Mouse (Mus musculus) c-Kit-positive CD71-positive TER-119-positive erythroid progenitor cells, embryonic 14.5 days (primary cell): Measurements from ENCODE around the gene Etv6.

Source experiments
- DNase-seq: peaks from one replicate; pipeline ENCODE4 v3.0.0-alpha.2; 2013; ENCODE audit warnings: low spot score

Etv6 gene

DNA sequence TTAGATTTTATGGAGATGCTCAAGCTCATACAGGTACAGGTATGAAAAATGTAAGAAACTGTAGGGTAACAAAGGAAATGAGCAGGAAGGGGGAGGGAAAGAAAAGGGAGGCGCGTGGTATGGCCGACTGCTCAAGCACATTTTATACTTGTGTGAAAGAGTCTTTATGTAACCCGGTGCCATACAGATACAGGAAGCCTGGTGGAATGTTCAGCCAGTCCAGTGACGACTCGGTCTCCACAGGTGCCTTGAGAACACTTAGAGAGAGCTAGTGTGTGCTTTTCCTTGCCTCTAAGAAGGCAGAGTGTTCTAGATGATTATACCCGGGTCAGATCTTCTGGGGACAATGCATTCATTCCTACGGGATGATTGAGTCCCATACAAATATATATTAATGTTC lies 215.9 kb downstream of the Etv6 start:
- no peak for DNase-seq

DNA sequence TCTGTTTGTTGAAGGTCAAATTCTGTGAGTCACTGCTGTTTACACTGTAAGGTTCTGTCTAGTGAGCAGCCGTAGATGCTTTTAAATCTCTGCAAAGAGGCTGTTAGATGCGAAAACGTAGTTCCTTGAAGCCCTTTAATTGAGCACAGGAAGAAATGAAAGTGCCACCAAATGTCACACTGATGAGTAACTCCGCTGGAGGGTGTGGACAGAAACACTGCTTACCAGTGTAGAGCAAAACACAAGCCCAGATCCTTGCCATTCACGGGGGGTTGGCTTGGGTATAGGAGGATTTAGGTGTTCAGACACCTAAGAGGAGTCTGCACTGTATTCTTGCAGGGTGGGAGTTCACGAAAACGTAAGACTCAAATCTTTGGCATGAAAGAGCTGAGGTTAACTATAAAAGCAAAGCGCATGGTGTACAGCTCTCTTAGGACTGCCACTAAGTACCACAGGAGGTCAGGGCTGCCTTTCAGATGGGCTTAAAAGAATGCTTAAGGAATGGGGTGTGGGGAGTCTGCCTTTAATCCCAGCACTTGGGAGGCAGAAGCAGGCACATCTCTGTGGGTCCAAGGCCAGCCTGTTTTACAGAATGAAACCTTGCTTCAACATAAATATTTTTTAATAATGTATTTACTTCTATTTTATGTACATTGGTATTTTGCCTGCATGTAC lies 216.7 kb downstream of the Etv6 start:
- DNase-seq, result no peak

DNA sequence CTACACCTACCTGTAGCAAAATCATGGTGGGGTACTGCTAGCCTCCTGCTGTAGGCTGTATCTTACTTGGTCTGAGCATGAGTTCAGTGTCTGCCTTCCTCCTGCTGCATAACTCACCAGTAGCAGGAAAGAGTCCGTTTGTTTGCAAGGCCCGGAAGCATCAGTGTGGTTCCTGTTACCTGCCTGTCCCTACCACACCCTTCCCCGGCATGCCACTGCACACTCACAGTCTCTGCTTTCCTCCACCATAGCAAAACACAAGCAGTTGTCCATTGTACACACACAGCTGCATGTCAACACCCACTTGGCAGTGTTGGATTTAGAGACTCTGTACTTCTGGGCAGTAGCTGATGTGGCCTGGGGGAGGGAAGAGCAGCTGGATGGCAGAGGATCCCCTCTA lies 220.9 kb downstream of the Etv6 start:
- no peak for DNase-seq

DNA sequence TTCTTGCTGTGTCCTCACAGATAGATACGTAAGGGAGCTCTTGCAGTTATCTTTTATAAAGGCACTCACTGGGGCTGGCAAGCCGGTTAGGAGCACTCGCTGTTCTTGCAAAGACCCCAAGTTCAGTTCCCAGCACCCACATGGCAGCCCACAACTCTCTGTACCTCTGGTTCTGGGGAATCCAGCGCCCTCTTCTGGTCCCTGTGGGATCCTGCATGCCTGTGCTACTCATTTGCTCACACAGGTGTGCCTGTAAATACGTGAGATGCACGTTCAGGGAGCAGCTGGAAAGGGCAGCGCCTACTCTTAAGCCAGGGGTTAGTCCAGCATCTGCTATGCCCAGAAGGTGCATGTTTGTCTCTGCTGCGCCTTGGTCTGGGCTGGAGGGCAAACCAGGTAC lies 224.4 kb downstream of the Etv6 start:
- no peak for DNase-seq

DNA sequence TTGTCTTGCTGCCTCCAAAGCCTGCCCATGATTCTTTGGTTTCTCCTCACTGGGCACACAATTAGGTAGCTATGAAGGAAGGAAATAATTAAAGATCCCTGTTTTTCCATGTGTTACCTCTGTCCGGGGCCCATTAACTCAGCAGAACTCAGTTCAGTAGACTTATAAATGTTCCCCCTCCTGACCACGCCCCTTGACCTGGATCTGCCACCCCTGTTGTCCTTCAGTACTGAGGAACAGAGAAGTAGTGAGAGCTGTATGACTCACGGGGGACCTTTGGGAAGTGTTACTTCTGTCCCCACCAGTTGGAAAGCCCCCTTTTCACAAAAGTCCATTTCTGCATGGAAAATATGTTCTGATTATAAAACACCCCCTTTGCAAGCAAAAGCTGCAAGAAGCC lies 226.4 kb downstream of the Etv6 start:
- no peak for DNase-seq

DNA sequence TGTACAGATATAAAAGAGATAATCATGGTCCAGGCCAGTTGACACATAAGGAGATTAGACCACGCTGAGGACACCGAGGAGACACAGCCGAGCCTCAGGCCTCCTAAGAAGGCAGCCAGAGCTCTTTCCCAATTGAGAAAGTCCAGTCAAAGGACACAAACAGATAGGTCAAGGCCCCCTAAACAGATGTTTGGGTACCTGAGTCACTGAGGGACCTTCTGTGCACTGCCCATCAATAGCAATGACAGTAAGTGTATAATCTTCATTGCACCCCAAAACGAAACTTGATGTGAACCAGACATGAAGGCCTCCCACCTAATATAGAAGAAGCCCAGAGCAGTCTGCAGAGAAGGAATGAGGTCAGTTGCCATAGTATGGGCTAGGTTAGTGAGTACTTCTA lies 226.9 kb downstream of the Etv6 start:
- DNase-seq, result no peak

DNA sequence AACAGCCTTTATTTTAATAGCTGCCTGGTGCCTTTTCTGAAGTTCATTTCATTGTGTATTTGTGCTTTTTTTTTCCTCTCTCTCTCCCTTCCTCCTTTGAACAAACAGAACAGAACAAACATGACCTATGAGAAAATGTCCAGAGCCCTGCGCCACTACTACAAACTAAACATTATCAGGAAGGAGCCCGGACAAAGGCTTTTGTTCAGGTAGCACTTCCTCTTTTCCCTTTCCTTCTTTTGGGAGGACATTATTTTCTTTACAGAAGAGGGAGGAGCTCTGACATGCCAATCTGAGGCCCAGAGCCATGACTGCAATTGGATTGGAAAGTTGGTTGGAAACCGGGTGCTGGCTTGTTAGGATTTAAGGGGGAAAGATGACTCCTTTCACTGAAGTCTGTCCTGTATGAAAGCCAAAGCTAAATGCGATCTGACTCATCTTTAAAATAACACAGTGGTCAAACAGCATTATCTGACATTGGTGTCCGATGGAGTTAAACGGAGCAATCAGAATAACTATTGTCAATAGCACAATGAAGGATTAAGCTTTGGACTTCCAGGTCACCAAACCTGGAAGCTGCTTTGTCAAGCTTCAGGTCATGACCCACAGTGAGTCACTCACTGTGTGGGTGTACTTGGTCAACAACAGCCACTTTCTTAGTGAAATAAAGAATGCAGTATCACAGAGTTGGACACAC lies 227.6 kb downstream of the Etv6 start:
- no peak for DNase-seq

DNA sequence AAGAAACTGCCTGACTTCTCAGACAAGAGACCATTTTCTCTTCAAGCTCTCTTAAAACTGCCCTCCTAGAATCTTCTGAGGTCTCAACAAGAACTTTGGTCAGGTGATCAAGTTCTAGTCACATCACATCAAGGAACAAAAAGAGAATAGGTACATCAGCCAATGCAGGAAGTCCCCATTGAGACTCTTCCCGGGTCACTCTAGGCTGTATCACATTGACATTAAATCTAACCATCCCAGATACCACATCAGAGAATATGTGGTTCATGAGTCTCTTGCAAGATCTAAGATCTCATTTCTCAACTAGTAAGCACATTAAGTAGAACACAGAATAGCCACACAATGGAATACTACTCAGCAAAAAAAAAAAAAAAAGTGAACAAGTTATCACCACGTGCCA lies 238.4 kb downstream of the Etv6 start:
- no peak for DNase-seq

DNA sequence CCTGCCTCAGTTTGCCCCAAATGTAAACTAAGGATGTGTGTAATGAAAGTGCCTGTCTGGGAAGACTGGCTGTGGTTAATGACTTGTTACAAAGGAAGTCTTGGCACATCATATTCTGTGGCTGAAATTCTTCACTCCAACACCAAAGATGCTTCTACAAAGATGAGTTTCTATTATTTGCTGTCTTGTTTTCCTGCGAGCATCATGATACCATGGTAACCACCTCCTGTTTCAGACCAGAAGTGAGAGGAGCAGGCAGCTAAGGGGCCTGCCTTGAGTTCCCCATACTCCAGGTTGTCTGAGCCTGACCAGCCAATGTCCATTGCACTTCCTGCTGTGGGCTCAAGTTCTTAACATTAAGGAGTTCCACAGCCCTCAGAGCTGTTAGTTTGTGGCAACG lies 241.5 kb downstream of the Etv6 start:
- no peak for DNase-seq

DNA sequence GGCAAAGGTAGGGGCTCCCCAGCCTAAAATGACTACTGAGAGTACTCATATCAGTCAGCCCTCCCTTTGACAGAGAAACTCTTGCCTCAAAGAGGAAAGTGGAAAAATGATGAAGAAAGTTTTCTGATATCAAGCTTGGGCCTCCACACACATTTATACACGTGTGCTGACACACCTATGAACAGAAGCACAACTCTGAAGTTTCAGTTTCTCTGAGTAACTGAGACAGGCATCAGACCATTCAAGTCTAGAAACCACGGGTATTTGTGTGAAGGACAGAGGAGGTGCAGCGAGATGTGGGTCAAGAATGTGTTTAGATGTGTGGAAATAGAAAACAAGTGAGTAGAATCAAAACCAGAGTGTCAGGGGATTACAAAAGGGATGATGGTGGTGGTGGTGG lies 246.6 kb downstream of the Etv6 start:
- DNase-seq, result no peak

DNA sequence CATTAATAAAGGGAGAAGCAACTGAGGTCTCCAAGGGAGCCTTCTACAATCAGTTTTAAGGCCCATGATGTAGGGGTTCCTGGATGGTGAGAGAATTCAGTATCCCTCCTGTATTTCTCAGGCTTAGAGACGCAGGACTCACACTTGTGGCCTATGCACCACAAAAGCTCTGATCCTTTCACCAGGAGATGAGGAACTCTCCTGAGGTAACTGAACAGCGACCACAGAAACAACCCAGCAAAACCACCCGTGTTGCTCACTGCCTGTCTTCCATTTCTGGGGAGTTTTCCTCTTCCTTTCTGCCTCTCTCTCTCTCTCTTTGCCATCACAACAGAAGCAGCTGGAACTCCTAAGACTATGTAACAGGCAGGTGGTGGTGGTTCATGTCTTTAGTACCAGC lies 256.3 kb downstream of the Etv6 start:
- no peak for DNase-seq

DNA sequence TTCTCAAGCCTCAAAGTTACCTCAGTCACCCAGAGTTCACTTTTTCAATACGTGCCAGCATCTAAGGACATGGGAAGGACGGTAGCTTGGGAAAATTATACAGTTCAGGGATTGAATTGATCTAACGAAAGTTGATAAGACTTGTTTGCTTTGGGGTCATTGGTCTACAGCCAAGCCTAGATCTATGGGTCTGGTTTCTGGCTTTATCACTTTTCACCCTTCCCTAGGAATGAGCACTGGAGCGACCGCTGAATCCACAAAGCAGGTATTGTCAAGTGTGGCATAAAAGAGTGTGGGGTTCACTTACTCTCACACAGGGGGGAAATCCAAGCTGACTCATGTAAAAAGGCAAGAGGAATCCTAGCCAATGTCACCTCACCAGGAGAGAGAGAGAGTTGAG lies 256.9 kb downstream of the Etv6 start:
- DNase-seq, result no peak

DNA sequence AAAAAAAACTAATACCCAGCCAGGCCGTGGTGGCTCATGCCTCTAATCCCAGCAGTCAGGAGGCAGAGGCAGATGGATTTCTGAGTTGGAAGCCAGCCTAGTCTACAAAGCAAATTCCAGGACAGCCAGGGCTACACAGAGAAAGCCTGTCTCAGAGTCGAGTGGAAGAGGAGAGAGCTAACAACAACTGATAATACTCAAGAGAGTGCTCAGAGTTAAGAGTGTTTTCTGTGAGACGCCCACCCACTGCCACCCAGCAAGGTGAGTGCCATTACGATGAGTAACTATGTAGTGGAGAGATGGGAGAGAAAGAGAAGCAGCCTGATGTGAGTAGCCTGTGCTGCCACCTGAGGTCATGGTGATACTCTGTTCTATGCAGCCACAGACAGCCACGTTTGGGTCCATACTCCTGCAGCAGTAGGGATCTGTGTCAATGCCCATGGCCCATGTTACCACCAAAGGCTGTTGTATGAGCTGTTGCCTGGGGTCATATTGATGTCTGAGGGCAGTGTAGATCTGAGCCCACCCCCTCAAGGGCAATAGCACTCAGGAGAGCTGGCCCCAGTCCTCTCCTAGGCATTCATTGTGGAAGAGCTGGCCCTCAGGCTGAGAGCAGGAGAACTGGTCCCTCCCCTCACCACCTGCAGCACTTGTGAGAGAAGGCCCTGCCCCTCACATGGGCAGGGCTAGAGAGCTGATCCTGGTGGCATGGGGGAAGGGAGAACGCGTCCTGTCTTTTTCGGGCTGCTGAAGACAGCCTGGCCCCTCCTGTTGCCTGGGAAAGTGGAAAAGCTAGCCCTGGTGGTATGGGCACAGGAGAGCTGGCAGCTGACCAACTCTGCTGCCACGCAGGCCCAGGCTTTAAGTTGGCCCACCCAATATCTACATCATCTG lies 258.4 kb downstream of the Etv6 start:
- DNase-seq, result no peak

DNA sequence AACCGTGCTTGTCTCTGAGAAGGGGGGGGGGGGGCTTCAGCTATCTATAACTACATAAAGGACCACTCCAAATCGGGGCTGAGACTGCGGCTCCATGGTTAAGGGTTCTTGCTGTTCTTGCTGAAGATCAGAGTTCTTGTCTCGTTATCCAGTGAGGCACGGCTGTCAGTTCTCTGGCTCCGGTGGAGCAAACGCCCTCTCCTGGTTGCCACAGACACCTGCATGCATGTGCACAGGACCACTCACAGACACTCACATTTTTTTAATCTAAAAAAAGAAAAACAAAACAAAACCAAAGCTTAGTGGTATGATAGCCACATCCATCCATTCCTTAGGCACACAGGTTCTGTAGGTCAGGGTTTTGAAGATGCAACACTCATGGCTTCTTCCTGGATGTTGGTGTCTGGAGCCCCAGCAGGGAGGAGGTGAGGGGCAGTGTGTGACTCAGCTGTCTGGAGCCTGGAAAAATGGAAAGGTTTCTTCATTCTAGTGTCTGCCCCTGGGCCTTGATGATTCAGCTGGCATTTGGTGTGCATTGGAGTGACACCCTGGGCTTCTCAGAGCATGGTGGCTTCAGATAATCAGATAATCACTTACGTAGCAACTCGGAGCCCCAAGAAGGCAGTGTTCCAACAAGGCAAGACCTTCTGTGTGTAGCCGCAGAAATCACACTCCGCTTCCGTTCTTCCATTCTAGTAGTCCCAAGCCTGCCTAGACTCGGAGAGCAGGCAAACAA lies 262.6 kb downstream of the Etv6 start:
- no peak for DNase-seq

DNA sequence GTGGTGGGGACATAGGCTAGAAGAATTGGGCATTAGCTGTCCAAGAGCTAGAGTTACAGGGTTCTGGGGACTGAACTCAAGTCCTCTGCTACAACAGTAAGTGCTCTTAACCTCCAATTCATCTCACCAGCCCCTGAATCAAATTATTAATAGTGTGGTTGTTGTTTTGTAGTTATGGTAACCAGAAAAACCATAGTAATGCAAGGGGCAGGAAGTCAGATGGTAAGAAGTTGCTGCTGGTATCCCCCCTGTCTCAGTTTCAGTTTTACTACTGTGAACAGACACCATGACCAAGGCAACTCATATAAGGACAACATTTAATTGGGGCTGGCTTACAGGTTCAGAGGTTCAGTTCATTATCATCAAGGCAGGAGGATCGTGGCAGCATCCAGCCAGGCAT lies 266.5 kb downstream of the Etv6 start:
- DNase-seq, result no peak

DNA sequence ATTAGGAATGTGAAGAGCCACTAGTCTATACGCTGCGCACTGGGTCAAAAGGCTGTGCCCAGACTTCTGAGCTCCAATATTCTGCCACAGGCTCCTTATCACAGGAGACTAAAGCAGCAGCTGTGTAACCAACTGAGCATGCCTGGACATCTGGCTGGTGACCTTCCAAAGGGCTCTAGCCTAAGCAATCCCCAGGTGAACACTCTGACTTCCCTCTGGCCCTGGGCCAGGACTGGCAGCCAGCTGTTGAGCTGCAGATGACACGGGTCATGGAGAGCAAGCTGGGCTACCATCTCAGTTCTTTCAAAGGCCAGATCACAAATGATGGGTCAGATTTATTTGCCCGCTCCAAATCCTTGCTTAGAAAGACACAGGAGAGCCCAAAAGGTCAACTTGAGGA lies 275.8 kb downstream of the Etv6 start:
- DNase-seq, result no peak

DNA sequence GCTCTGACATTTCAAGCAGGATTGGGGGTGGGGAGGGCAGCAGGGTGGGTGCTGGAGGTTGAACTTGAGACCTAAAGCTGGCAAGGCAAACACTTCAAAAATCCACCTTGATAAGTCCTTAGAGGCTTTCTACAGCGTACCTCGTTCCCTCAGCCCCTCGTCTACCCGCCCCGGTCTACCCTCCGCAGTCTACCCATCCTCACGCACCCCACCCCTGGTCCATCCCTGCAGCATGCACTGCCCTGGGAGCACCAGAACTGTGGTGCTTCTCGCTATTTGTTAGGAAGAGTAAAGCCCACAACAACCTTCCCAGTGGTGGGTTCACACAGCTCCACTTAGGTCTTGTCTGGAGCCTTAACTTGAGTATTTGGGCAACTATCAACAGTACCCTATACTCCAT lies 277.1 kb downstream of the Etv6 start:
- DNase-seq, result no peak

DNA sequence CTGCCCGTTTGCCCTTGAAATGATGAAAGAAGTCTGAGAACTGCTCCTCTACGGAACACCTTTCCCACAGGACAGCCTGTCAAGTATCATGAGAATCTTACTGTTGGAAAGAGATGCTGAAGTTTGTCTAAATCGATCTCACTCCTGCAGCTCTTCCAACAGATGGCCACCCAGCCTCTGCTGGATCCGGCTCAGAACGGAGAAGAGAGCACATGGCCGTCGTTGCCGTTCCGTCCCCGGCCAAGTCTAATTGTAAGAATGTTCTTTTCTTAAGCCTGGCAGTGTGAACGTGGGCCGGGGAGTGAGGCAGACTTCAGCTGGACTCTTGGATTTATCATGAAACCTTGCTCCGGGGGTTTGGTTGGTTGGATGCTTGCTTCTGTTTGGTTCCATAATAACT lies 281.9 kb downstream of the Etv6 start:
- no peak for DNase-seq
